Mouse (Mus musculus) bone marrow, adult 2 months (tissue): ENCODE measurements at regions not wholly inside any gene's neighbourhood (a gene's known extent, or its start where the extent isn't known, plus 50 kb on each side); places are given as distances from the start of the nearest gene placed in this dataset.

Source experiments
- CTCF ChIP-seq: fragments of 200-500 bp; IDR thresholded peaks from 2 replicates; pipeline ENCODE4 v1.5.1; 2011; ENCODE audit warnings: low read length, control low read depth; ENCODE audit not compliant: control insufficient read depth, insufficient read depth
- POLR2A ChIP-seq: fragments of 200-500 bp; IDR thresholded peaks from 2 replicates; pipeline ENCODE4 v1.6.1; 2011; ENCODE audit warnings: low read depth, mild to moderate bottlenecking, control low read depth, low read length, borderline replicate concordance; ENCODE audit not compliant: control insufficient read depth

- TF ChIP-seq POLR2A = no peak
- no peak for TF ChIP-seq CTCF
Observed at GRCm38 (mm10) chr3:66518289-66518688, 221.7 kb upstream of the Veph1 start.
